In genomic region chr2:114621781-114622549, GRCm38 (mm10) we compare ENCODE assay signal across 8 mouse cellular contexts. TPM values are rescaled to one million over a fixed set of nuclear protein-coding genes. Genes with fewer than 3 reads are reported as not detected.
DNase-seq lines count a peak whose midpoint lies in the region; ATAC-seq and TF ChIP-seq lines count a peak whose summit lies in the region.

No protein-coding gene starts in this region.

- peak; percentile 13 for DNase-seq in kidney, adult 11 months
- peak; percentile 13 to 50 for DNase-seq in adrenal gland, postnatal 36 days
- DNase-seq in lung, postnatal 25 days (ENCODE audit: low spot score) = peak; percentile 23
- DNase-seq in stomach, postnatal 0 days (ENCODE audit: low spot score) = no peak
- no peak for DNase-seq in cerebellum, adult 9-10 months

- H3K9ac ChIP-seq in kidney, embryonic 16.5 days (replicated peaks; ENCODE audit: low read length) = no peak overlapping the region
- H3K9ac ChIP-seq in forebrain, embryonic 16.5 days (replicated peaks; ENCODE audit: low read depth, low read length) = no peak overlapping the region
- H3K9ac ChIP-seq in stomach, postnatal 0 days (ENCODE audit: low read length) = no peak overlapping the region

- H3K4me2 ChIP-seq in kidney, embryonic 16.5 days (replicated peaks; ENCODE audit: low read depth, low read length) = no peak overlapping the region
- H3K4me2 ChIP-seq in forebrain, embryonic 16.5 days (ENCODE audit: low read length) = no peak overlapping the region
- H3K4me2 ChIP-seq in stomach, postnatal 0 days (replicated peaks; ENCODE audit: low read depth) = peak overlapping the region; percentile 26; the same call in 1 of the 2 replicates

- 44% methylated on average over 5 of the region's 5 CpGs for WGBS in kidney, embryonic 16.5 days
- WGBS in forebrain, embryonic 16.5 days = 8% methylated on average over 5 of the region's 5 CpGs
- WGBS in stomach, postnatal 0 days = 38% methylated on average over 5 of the region's 5 CpGs

- no peak for ATAC-seq in kidney, embryonic 16.5 days (ENCODE audit: low FRiP score, low TSS enrichment)
- ATAC-seq in forebrain, embryonic 16.5 days = peak; percentile 74
- no peak for ATAC-seq in stomach, postnatal 0 days (ENCODE audit: low FRiP score, low TSS enrichment)
- no peak for ATAC-seq in megakaryocyte, adult 5-6 weeks (ENCODE audit: poor library complexity, severe bottlenecking)

- 0 out of 2 replicates have a peak, but pooled peaks cover 4% of the 10 kb centered on the region for H3K4me1 ChIP-seq in kidney, embryonic 16.5 days (ENCODE audit: insufficient read depth, low read length)
- H3K4me1 ChIP-seq in forebrain, embryonic 16.5 days (replicated peaks; ENCODE audit: control insufficient read depth, insufficient read depth, low read length) = peaks cover 10% of the 10 kb centered on the region
- no peaks in the 10 kb centered on the region for H3K4me1 ChIP-seq in stomach, postnatal 0 days (replicated peaks; ENCODE audit: control insufficient read depth, insufficient read depth)

- TF ChIP-seq EP300 in stomach, postnatal 0 days (optimal IDR thresholded peaks at IDR 0.05) = no peak

- no peaks in the 10 kb centered on the region for H3K27me3 ChIP-seq in kidney, embryonic 16.5 days (ENCODE audit: insufficient read depth, low read length)
- H3K27me3 ChIP-seq in forebrain, embryonic 16.5 days (replicated peaks; ENCODE audit: control insufficient read depth, insufficient read depth, low read length) = no peaks in the 10 kb centered on the region
- H3K27me3 ChIP-seq in stomach, postnatal 0 days (ENCODE audit: control insufficient read depth, insufficient read depth, low read length) = no peaks in the 10 kb centered on the region

- TF ChIP-seq CTCF in stomach, postnatal 0 days (IDR thresholded peaks at IDR 0.05; ENCODE audit: low read depth) = peak; percentile 72

- H3K4me3 ChIP-seq in kidney, embryonic 16.5 days (ENCODE audit: low read length) = no peak overlapping the region
- no peak overlapping the region for H3K4me3 ChIP-seq in forebrain, embryonic 16.5 days (replicated peaks; ENCODE audit: low read length)
- H3K4me3 ChIP-seq in stomach, postnatal 0 days (ENCODE audit: low read depth, low read length) = no peak overlapping the region

- no peak overlapping the region for H3K27ac ChIP-seq in kidney, embryonic 16.5 days (ENCODE audit: low read length)
- H3K27ac ChIP-seq in forebrain, embryonic 16.5 days (ENCODE audit: low read length) = no peak overlapping the region
- H3K27ac ChIP-seq in stomach, postnatal 0 days (replicated peaks) = no peak overlapping the region

- no peaks in the 10 kb centered on the region for H3K36me3 ChIP-seq in kidney, embryonic 16.5 days (ENCODE audit: insufficient read depth, low read length)
- H3K36me3 ChIP-seq in forebrain, embryonic 16.5 days (ENCODE audit: control insufficient read depth, insufficient read depth) = no peaks in the 10 kb centered on the region
- no peaks in the 10 kb centered on the region for H3K36me3 ChIP-seq in stomach, postnatal 0 days (ENCODE audit: control insufficient read depth, insufficient read depth, low read length)

- H3K9me3 ChIP-seq in kidney, embryonic 16.5 days (ENCODE audit: low read length) = no peaks in the 10 kb centered on the region
- no peaks in the 10 kb centered on the region for H3K9me3 ChIP-seq in forebrain, embryonic 16.5 days (ENCODE audit: control insufficient read depth, low read length)
- H3K9me3 ChIP-seq in stomach, postnatal 0 days (ENCODE audit: control insufficient read depth, low read length) = no peaks in the 10 kb centered on the region

RNA-seq across cellular contexts. Expression of gene Dph6, which starts 32.8 kb away (rescaled TPM):
- 27.3 and 30.3 TPM in 2 replicates for polyA plus RNA-seq in kidney, embryonic 16.5 days (2015; fragmentation: Nextera tagmentation; extraction: Ambion mirVana)
- 10 to 100 TPM; 15.4 to 20.8 TPM for total RNA-seq in adrenal gland, postnatal 36 days (2021)
- polyA plus RNA-seq in forebrain, embryonic 16.5 days (2015; fragmentation: Nextera tagmentation; extraction: Ambion mirVana) = 18.7 and 20.2 TPM in 2 replicates
- 13.4 and 14.0 TPM in 2 replicates for polyA plus RNA-seq in stomach, postnatal 0 days (2015; fragmentation: Nextera tagmentation; extraction: Ambion mirVana)
- 14.0 and 15.0 TPM in 2 replicates for total RNA-seq in megakaryocyte, adult 5-6 weeks (2015)
- total RNA-seq in megakaryocyte, adult 5-6 weeks (2017) = 4.2 and 5.0 TPM in 2 replicates

Comparison
In these comparisons a context has a peak if more than half of its experiments do, and no peak if none do; other contexts are left out.
1. DNase-seq: peak in kidney, adult 11 months (single experiment), adrenal gland, postnatal 36 days (2 of 2) and lung, postnatal 25 days (single experiment); none in stomach, postnatal 0 days (single experiment) and cerebellum, adult 9-10 months (single experiment).